Comparison of ENCODE assay signal across 20 mouse cellular contexts in the genomic region with DNA sequence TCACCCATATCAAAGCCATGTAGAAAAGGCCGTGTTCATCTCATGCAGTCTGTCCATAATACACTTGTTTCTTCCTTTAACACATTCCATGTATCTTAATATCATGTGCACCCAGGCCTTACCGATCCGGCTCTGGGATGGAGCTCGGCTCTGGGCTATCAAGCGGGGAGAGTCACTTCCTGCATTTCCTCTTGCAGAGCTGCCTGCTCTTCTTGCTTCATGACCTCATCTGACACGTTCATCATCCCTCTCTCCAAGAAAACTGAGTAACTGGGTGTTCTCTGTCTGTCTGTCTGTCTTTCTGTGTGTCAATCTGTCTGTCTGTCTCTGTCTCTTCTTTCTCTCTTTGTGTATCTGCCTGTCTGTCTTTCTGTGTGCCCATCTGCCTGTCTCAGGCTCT.
DNase-seq lines count a peak whose midpoint lies in the region; ATAC-seq and TF ChIP-seq lines count a peak whose summit lies in the region.
"Had no signal": no experiment of that assay in that cellular context is flagged by ENCODE, and none has a peak within 500 bp of the region (broad histone marks: within the 10 kb centered on the region; RNA-seq: fewer than 3 reads in every experiment).

No protein-coding gene starts in this region.

- H3K9ac ChIP-seq in heart, postnatal 0 days (replicated peaks; ENCODE audit: low read depth, low read length) = no peak overlapping the region
- H3K9ac ChIP-seq in lung, postnatal 0 days (replicated peaks; ENCODE audit: low read depth) = no peak overlapping the region
- H3K9ac ChIP-seq: forebrain, postnatal 0 days; midbrain, embryonic 13.5 days had no signal

- peak; percentile 21 for DNase-seq in heart, postnatal 0 days (ENCODE audit: low spot score)
- DNase-seq in heart, adult 8-10 months (ENCODE audit: low spot score) = no peak
- DNase-seq in lung, postnatal 0 days (ENCODE audit: low spot score) = peak; percentile 27
- no peak for DNase-seq in lung, postnatal 25 days (ENCODE audit: low spot score)
- DNase-seq in embryonic facial prominence, embryonic 10.5 days (ENCODE audit: low spot score) = no peak
- no peak for DNase-seq in retina, embryonic 14.5 days (ENCODE audit: low spot score)
- DNase-seq in T-cell, adult 2 months (ENCODE audit: low spot score) = no peak
- DNase-seq: adrenal gland, postnatal 10 days; cerebellum, adult 9-11 months; forebrain, postnatal 0 days; heart, adult 11 months; heart, postnatal 10 days; kidney, adult 2 months; kidney, postnatal 36 days; lung, adult 18-20 months; thymus, adult 18-20 months; thymus, postnatal 4 days had no signal

- no peak for TF ChIP-seq EP300 in heart, postnatal 0 days (IDR thresholded peaks at IDR 0.05; ENCODE audit: low read depth)
- no peak for TF ChIP-seq EP300 in lung, postnatal 0 days (IDR thresholded peaks at IDR 0.05)

- no peaks in the 10 kb centered on the region for H3K27me3 ChIP-seq in heart, postnatal 0 days (ENCODE audit: control insufficient read depth, insufficient read depth, low read length)
- peaks cover 5% of the 10 kb centered on the region; the same call in 1 of the 2 replicates for H3K27me3 ChIP-seq in lung, postnatal 0 days (replicated peaks; ENCODE audit: insufficient read depth, low read length)
- H3K27me3 ChIP-seq in embryonic facial prominence, embryonic 10.5 days (replicated peaks; ENCODE audit: low read depth, poor library complexity, severe bottlenecking) = no peaks in the 10 kb centered on the region

- peaks cover 10% of the 10 kb centered on the region for H3K4me1 ChIP-seq in heart, postnatal 0 days (ENCODE audit: control insufficient read depth, insufficient read depth)
- H3K4me1 ChIP-seq in lung, postnatal 0 days (ENCODE audit: insufficient read depth, low read depth, low read length) = no peaks in the 10 kb centered on the region
- H3K4me1 ChIP-seq in embryonic facial prominence, embryonic 10.5 days = peaks cover 52% of the 10 kb centered on the region

- TF ChIP-seq CTCF in heart, postnatal 0 days (IDR thresholded peaks at IDR 0.05; ENCODE audit: low read depth) = no peak
- TF ChIP-seq CTCF in lung, postnatal 0 days (IDR thresholded peaks at IDR 0.05) = no peak

- no peak overlapping the region for H3K4me3 ChIP-seq in heart, postnatal 0 days (ENCODE audit: low read depth, low read length)
- no peak overlapping the region for H3K4me3 ChIP-seq in lung, postnatal 0 days (ENCODE audit: low read depth, low read length)
- H3K4me3 ChIP-seq in embryonic facial prominence, embryonic 10.5 days = no peak overlapping the region
- H3K4me3 ChIP-seq: left cerebral cortex, adult 2 months; midbrain, embryonic 13.5 days had no signal

- ATAC-seq in heart, postnatal 0 days (ENCODE audit: insufficient read depth, low read depth) = 0 out of 2 replicates have a peak, but pooled peaks have one; percentile 14
- 0 out of 2 replicates have a peak, but pooled peaks have one; percentile 32 for ATAC-seq in lung, postnatal 0 days
- ATAC-seq: forebrain, postnatal 0 days; midbrain, embryonic 13.5 days had no signal

- H3K27ac ChIP-seq in heart, postnatal 0 days (ENCODE audit: low read depth) = no peak overlapping the region
- H3K27ac ChIP-seq in lung, postnatal 0 days (ENCODE audit: low read length) = no peak overlapping the region
- peak overlapping the region; percentile 66 for H3K27ac ChIP-seq in embryonic facial prominence, embryonic 10.5 days (replicated peaks)
- H3K27ac ChIP-seq: left cerebral cortex, adult 2 months; midbrain, embryonic 13.5 days had no signal

- no peak overlapping the region for H3K4me2 ChIP-seq in heart, postnatal 0 days (ENCODE audit: low read depth, low read length)
- no peak overlapping the region for H3K4me2 ChIP-seq in lung, postnatal 0 days (replicated peaks; ENCODE audit: low read depth, low read length)
- H3K4me2 ChIP-seq: liver, embryonic 11.5 days; midbrain, embryonic 13.5 days had no signal

- H3K9me3 ChIP-seq in heart, postnatal 0 days (replicated peaks; ENCODE audit: control insufficient read depth, low read length) = no peaks in the 10 kb centered on the region
- H3K9me3 ChIP-seq in lung, postnatal 0 days (ENCODE audit: low read length) = no peaks in the 10 kb centered on the region
- H3K9me3 ChIP-seq in embryonic facial prominence, embryonic 10.5 days = no peaks in the 10 kb centered on the region
- H3K9me3 ChIP-seq: midbrain, embryonic 13.5 days had no signal

- no peaks in the 10 kb centered on the region for H3K36me3 ChIP-seq in heart, postnatal 0 days (replicated peaks; ENCODE audit: control insufficient read depth, insufficient read depth, low read length)
- no peaks in the 10 kb centered on the region for H3K36me3 ChIP-seq in lung, postnatal 0 days (ENCODE audit: insufficient read depth, low read length)
- H3K36me3 ChIP-seq in embryonic facial prominence, embryonic 10.5 days (replicated peaks) = no peaks in the 10 kb centered on the region
- H3K36me3 ChIP-seq: midbrain, embryonic 13.5 days had no signal

- 57% methylated on average over 6 of the region's 6 CpGs for WGBS in heart, postnatal 0 days
- 59% methylated on average over 6 of the region's 6 CpGs for WGBS in lung, postnatal 0 days
- WGBS in embryonic facial prominence, embryonic 10.5 days = 75% methylated on average over 6 of the region's 6 CpGs

Comparison
In these comparisons a context has a peak if more than half of its experiments do, and no peak if none do; other contexts are left out.
1. DNase-seq: peak in heart, postnatal 0 days (single experiment) and lung, postnatal 0 days (single experiment); none in heart, adult 8-10 months (single experiment), lung, postnatal 25 days (single experiment), embryonic facial prominence, embryonic 10.5 days (single experiment), retina, embryonic 14.5 days (single experiment) and T-cell, adult 2 months (single experiment).